Mouse (Mus musculus) olfactory bulb, adult 2 months (tissue): Measurements from ENCODE around the gene Pitpnm3.

Source experiments
- CTCF ChIP-seq: fragments of 200-500 bp; IDR thresholded peaks from 2 replicates; pipeline ENCODE4 v1.5.1; 2012; ENCODE audit warnings: low read depth, mild to moderate bottlenecking, low read length, moderate library complexity; ENCODE audit not compliant: insufficient read depth
- POLR2A ChIP-seq: fragments of 200-500 bp; IDR thresholded peaks from 2 replicates; pipeline ENCODE4 v1.6.1; 2012; ENCODE audit warnings: mild to moderate bottlenecking, low read depth, low read length, moderate library complexity; ENCODE audit not compliant: insufficient read depth

DNA sequence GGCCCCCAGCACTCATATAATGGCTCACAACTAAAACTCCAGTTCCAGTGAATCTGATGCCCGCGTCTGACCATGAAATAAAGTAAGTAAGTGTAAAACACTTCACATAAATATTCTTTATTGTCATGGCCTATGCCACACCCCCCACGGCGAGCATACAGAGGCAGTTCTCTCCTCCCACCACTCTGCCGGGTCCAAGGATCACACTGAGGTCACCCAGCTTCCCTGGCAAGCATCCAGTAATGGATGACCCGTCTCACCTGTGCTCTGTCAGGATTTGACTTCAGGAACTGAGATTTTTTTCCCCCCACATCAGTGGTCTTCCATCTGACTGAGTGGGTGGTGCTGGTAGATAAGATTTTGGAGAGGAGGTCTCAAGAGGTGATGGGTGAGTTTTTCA lies 4.6 kb upstream of the Pitpnm3 start:
- TF ChIP-seq POLR2A (no peak), CTCF (no peak)
